Mouse (Mus musculus) liver, embryonic 11.5 days (tissue): ENCODE results near the gene Sh3kbp1. TPM values are rescaled to one million over a fixed set of nuclear protein-coding genes. Genes with fewer than 3 reads are reported as not detected.

Experiments used
- ATAC-seq: fragments of 200-750 bp; cut with Nextera tagmentation; replicated peaks from 2 replicates; pipeline ENCODE4 v1.8.0; 2017; ENCODE audit warnings: moderate number of reproducible peaks, mild to moderate bottlenecking, moderate TSS enrichment, moderate library complexity; ENCODE audit not compliant: low FRiP score
- DNase-seq: peaks from one replicate; pipeline ENCODE4 v3.0.0-alpha.2; 2017; ENCODE audit warnings: low spot score
- H3K27ac ChIP-seq: fragments of 300-500 bp; sonication (generic); 2 replicates; pipeline ENCODE4 v1.5.1; 2014; ENCODE audit warnings: mild to moderate bottlenecking, low read depth, low read length, control low read depth
- H3K27me3 ChIP-seq: fragments of 300-500 bp; sonication (generic); replicated peaks from 2 replicates; pipeline ENCODE4 v1.6.1; 2014; ENCODE audit warnings: low read length, mixed read lengths; ENCODE audit not compliant: control insufficient read depth, insufficient read depth
- H3K36me3 ChIP-seq: fragments of 300-500 bp; sonication (generic); 2 replicates; pipeline ENCODE4 v1.6.1; 2014; ENCODE audit warnings: mild to moderate bottlenecking, low read length, moderate library complexity, mixed read lengths; ENCODE audit not compliant: control insufficient read depth, insufficient read depth
- H3K4me1 ChIP-seq: fragments of 300-500 bp; sonication (generic); replicated peaks from 2 replicates; pipeline ENCODE4 v1.6.1; 2014; ENCODE audit warnings: low read length, mixed read lengths; ENCODE audit not compliant: control insufficient read depth, insufficient read depth
- H3K4me2 ChIP-seq: fragments of 300-500 bp; sonication (generic); 2 replicates; pipeline ENCODE4 v1.6.1; 2014; ENCODE audit warnings: mild to moderate bottlenecking, control low read depth, moderate library complexity
- H3K4me3 ChIP-seq: fragments of 300-500 bp; sonication (generic); 2 replicates; pipeline ENCODE4 v1.5.1; 2014; ENCODE audit warnings: low read depth, low read length, control low read depth
- H3K9ac ChIP-seq: fragments of 300-500 bp; sonication (generic); 2 replicates; pipeline ENCODE4 v1.6.1; 2014; ENCODE audit warnings: low read depth, low read length, control low read depth
- H3K9me3 ChIP-seq: fragments of 300-500 bp; sonication (generic); 2 replicates; pipeline ENCODE4 v1.6.1; 2016; ENCODE audit warnings: low read length, inconsistent platforms, mixed read lengths; ENCODE audit not compliant: control insufficient read depth
- WGBS: fragments of 180-500 bp; shearing (Covaris S2); extraction: QIAGEN DNeasy Blood & Tissue Kit; methylation state at CpG from one replicate; pipeline ENCODE4 v1.1.7; 2014; 5-methylcytosine and 5-hydroxymethylcytosine counted together
- polyA plus RNA-seq: library from polyadenylated mRNA; unstranded; fragments of >200 nt; fragmentation: Nextera tagmentation; extraction: Ambion mirVana; gene quantifications from 2 replicates; pipeline ENCODE4 v1.2.1, GENCODE M21; 2014

Gene Sh3kbp1
- polyA plus RNA-seq, 1 experiment from 2014 or later, result 23.9 TPM

GRCm38 (mm10) chrX:159912061-159912460 lies 285.0 kb downstream of the Sh3kbp1 start:
- Histone ChIP-seq H3K9me3 (no peaks in the 10 kb centered on the region), H3K27ac (no peak overlapping the region), H3K4me3 (no peak overlapping the region), H3K36me3 (no peaks in the 10 kb centered on the region), H3K4me2 (no peak overlapping the region), H3K27me3 (0 out of 2 replicates have a peak, but pooled peaks cover 4% of the 10 kb centered on the region), H3K4me1 (no peaks in the 10 kb centered on the region; the same call in 1 of the 2 replicates), H3K9ac (no peak overlapping the region)
- WGBS, result 76% methylated on average over 3 of the region's 3 CpGs
- DNase-seq, result no peak
- no peak for ATAC-seq

GRCm38 (mm10) chrX:159913489-159913888 lies 286.4 kb downstream of the Sh3kbp1 start:
- H3K27me3 ChIP-seq, result 0 out of 2 replicates have a peak, but pooled peaks cover 4% of the 10 kb centered on the region
- no peak overlapping the region for H3K4me3 ChIP-seq
- H3K27ac ChIP-seq, result no peak overlapping the region
- ATAC-seq (no peak), DNase-seq (no peak)
- no peaks in the 10 kb centered on the region; the same call in 1 of the 2 replicates for H3K4me1 ChIP-seq
- 78% methylated on average over 3 of the region's 3 CpGs for WGBS
- no peaks in the 10 kb centered on the region for H3K9me3 ChIP-seq
- H3K36me3 ChIP-seq, result no peaks in the 10 kb centered on the region
- no peak overlapping the region for H3K4me2 ChIP-seq
- H3K9ac ChIP-seq, result no peak overlapping the region

GRCm38 (mm10) chrX:159915125-159915524 lies 288.1 kb downstream of the Sh3kbp1 start:
- Histone ChIP-seq H3K4me1 (no peaks in the 10 kb centered on the region), H3K36me3 (no peaks in the 10 kb centered on the region), H3K27ac (no peak overlapping the region), H3K9me3 (no peaks in the 10 kb centered on the region), H3K27me3 (0 out of 2 replicates have a peak, but pooled peaks cover 4% of the 10 kb centered on the region), H3K4me3 (no peak overlapping the region), H3K4me2 (no peak overlapping the region), H3K9ac (no peak overlapping the region)
- 73% methylated on average over 1 of the region's 1 CpGs for WGBS
- no peak for DNase-seq
- ATAC-seq, result no peak

- no peak overlapping the region for H3K27ac ChIP-seq
- no peaks in the 10 kb centered on the region for H3K9me3 ChIP-seq
- H3K9ac ChIP-seq, result no peak overlapping the region
- WGBS, result 66% methylated on average over 6 of the region's 6 CpGs
- ATAC-seq (no peak), DNase-seq (no peak)
- no peak overlapping the region for H3K4me2 ChIP-seq
- no peak overlapping the region for H3K4me3 ChIP-seq
- H3K36me3 ChIP-seq, result no peaks in the 10 kb centered on the region
- no peaks in the 10 kb centered on the region for H3K4me1 ChIP-seq
- H3K27me3 ChIP-seq, result peaks cover 14% of the 10 kb centered on the region
Observed at GRCm38 (mm10) chrX:159924759-159925158, 297.7 kb downstream of the Sh3kbp1 start.

GRCm38 (mm10) chrX:159928165-159928564 lies 301.1 kb downstream of the Sh3kbp1 start:
- no peak overlapping the region for H3K9ac ChIP-seq
- H3K4me3 ChIP-seq, result no peak overlapping the region
- no peaks in the 10 kb centered on the region for H3K9me3 ChIP-seq
- no peak overlapping the region for H3K4me2 ChIP-seq
- H3K27ac ChIP-seq, result no peak overlapping the region
- H3K36me3 ChIP-seq, result no peaks in the 10 kb centered on the region
- DNase-seq (no peak), ATAC-seq (no peak)
- 69% methylated on average over 5 of the region's 5 CpGs for WGBS
- peaks cover 10% of the 10 kb centered on the region; the same call in 1 of the 2 replicates for H3K27me3 ChIP-seq
- no peaks in the 10 kb centered on the region for H3K4me1 ChIP-seq

GRCm38 (mm10) chrX:159928834-159929233 lies 301.8 kb downstream of the Sh3kbp1 start:
- 61% methylated on average over 3 of the region's 3 CpGs for WGBS

GRCm38 (mm10) chrX:159932027-159932426 lies 305.0 kb downstream of the Sh3kbp1 start:
- Histone ChIP-seq H3K4me2 (no peak overlapping the region), H3K27me3 (peaks cover 7% of the 10 kb centered on the region; the same call in 1 of the 2 replicates), H3K9ac (no peak overlapping the region), H3K9me3 (no peaks in the 10 kb centered on the region), H3K4me3 (no peak overlapping the region), H3K27ac (no peak overlapping the region), H3K36me3 (no peaks in the 10 kb centered on the region), H3K4me1 (no peaks in the 10 kb centered on the region)
- ATAC-seq, result no peak
- DNase-seq, result no peak
- WGBS, result 89% methylated on average over 1 of the region's 1 CpGs

More at GRCm38 (mm10) chrX:159928834-159929233, 301.8 kb downstream of the Sh3kbp1 start:
- H3K36me3 ChIP-seq, result no peaks in the 10 kb centered on the region
- H3K4me3 ChIP-seq, result no peak overlapping the region
- H3K27me3 ChIP-seq, result peaks cover 10% of the 10 kb centered on the region; the same call in 1 of the 2 replicates
- no peaks in the 10 kb centered on the region for H3K4me1 ChIP-seq
- H3K9me3 ChIP-seq, result no peaks in the 10 kb centered on the region
- H3K27ac ChIP-seq, result no peak overlapping the region
- no peak for DNase-seq
- no peak overlapping the region for H3K9ac ChIP-seq
- no peak for ATAC-seq
- H3K4me2 ChIP-seq, result no peak overlapping the region

- ATAC-seq (no peak), DNase-seq (no peak)
- Histone ChIP-seq H3K27me3 (peaks cover 5% of the 10 kb centered on the region), H3K36me3 (no peaks in the 10 kb centered on the region), H3K4me2 (no peak overlapping the region), H3K4me3 (no peak overlapping the region), H3K9ac (no peak overlapping the region), H3K27ac (no peak overlapping the region), H3K4me1 (no peaks in the 10 kb centered on the region), H3K9me3 (no peaks in the 10 kb centered on the region)
- 85% methylated on average over 2 of the region's 2 CpGs for WGBS
Observed at GRCm38 (mm10) chrX:159942569-159942968, 315.5 kb downstream of the Sh3kbp1 start.

- DNase-seq (no peak), ATAC-seq (no peak)
- Histone ChIP-seq H3K4me2 (no peak overlapping the region), H3K4me3 (no peak overlapping the region), H3K9ac (no peak overlapping the region), H3K9me3 (no peaks in the 10 kb centered on the region), H3K36me3 (no peaks in the 10 kb centered on the region), H3K27ac (no peak overlapping the region), H3K4me1 (no peaks in the 10 kb centered on the region), H3K27me3 (peaks cover 5% of the 10 kb centered on the region)
- WGBS, result 50% methylated on average over 1 of the region's 1 CpGs
Observed at GRCm38 (mm10) chrX:159943586-159943985, 316.5 kb downstream of the Sh3kbp1 start.
